In genomic region chr15:100718572-100718971, GRCm38 (mm10) we compare ENCODE assay signal across 14 mouse cellular contexts. TPM values are rescaled to one million over a fixed set of nuclear protein-coding genes. Genes with fewer than 3 reads are reported as not detected.
DNase-seq lines count a peak whose midpoint lies in the region; ATAC-seq and TF ChIP-seq lines count a peak whose summit lies in the region.
"Had no signal": no experiment of that assay in that cellular context is flagged by ENCODE, and none has a peak within 500 bp of the region (broad histone marks: within the 10 kb centered on the region; RNA-seq: fewer than 3 reads in every experiment).

No protein-coding gene starts in this region.

- no peak for TF ChIP-seq POLR2A in bone marrow macrophage, adult 2 months (IDR thresholded peaks at IDR 0.05; ENCODE audit: borderline replicate concordance, low read depth, low read length)

- H3K36me3 ChIP-seq in lung, embryonic 14.5 days (ENCODE audit: insufficient read depth): no peaks in the 10 kb centered on the region
- H3K36me3 ChIP-seq in C2C12 (ENCODE audit: control insufficient read depth, insufficient read depth): no peaks in the 10 kb centered on the region
- H3K36me3 ChIP-seq in neural tube, embryonic 15.5 days: no peaks in the 10 kb centered on the region

- no peaks in the 10 kb centered on the region for H3K9me3 ChIP-seq in lung, embryonic 14.5 days (ENCODE audit: low read depth, low read length)
- H3K9me3 ChIP-seq in neural tube, embryonic 15.5 days (replicated peaks): no peaks in the 10 kb centered on the region

- H3K27me3 ChIP-seq in lung, embryonic 14.5 days (ENCODE audit: insufficient read depth, low read length): no peaks in the 10 kb centered on the region
- no peaks in the 10 kb centered on the region for H3K27me3 ChIP-seq in C2C12 (ENCODE audit: control insufficient read depth, insufficient read depth, insufficient read length)
- H3K27me3 ChIP-seq in neural tube, embryonic 15.5 days (replicated peaks): no peaks in the 10 kb centered on the region
- H3K27me3 ChIP-seq: forebrain, embryonic 13.5 days had no signal

- no peak overlapping the region for H3K9ac ChIP-seq in lung, embryonic 14.5 days
- no peak overlapping the region for H3K9ac ChIP-seq in neural tube, embryonic 15.5 days (replicated peaks)
- H3K9ac ChIP-seq: forebrain, embryonic 13.5 days had no signal

- H3K79me3 ChIP-seq in C2C12 (ENCODE audit: low read depth): no peaks in the 10 kb centered on the region

- H3ac ChIP-seq in C2C12 (ENCODE audit: control insufficient read depth, insufficient read length, low read depth): no peak overlapping the region

- TF ChIP-seq CTCF in gastrocnemius, adult 2 months (IDR thresholded peaks at IDR 0.05): peak; percentile 37
- peak; percentile 34 for TF ChIP-seq CTCF in lung, embryonic 14.5 days (IDR thresholded peaks at IDR 0.05; ENCODE audit: low read depth)
- peak; percentile 27 for TF ChIP-seq CTCF in C2C12 (IDR thresholded peaks at IDR 0.05; ENCODE audit: control insufficient read depth, insufficient read depth, insufficient read length)
- TF ChIP-seq CTCF in bone marrow macrophage, adult 2 months (IDR thresholded peaks at IDR 0.05; ENCODE audit: low read depth, low read length): peak; percentile 51; the same call in 1 of the 2 replicates

- ATAC-seq in lung, embryonic 14.5 days (ENCODE audit: insufficient read depth): no peak
- no peak for ATAC-seq in neural tube, embryonic 15.5 days (ENCODE audit: low FRiP score)
- ATAC-seq: forebrain, embryonic 13.5 days had no signal

- H3K4me1 ChIP-seq in lung, embryonic 14.5 days (ENCODE audit: insufficient read depth): no peaks in the 10 kb centered on the region
- peaks cover 15% of the 10 kb centered on the region for H3K4me1 ChIP-seq in bone marrow macrophage, adult 2 months (ENCODE audit: control insufficient read depth, insufficient read depth, low read length)
- no peaks in the 10 kb centered on the region for H3K4me1 ChIP-seq in neural tube, embryonic 15.5 days

- H3K79me2 ChIP-seq in C2C12 (ENCODE audit: control insufficient read depth, insufficient read depth): no peaks in the 10 kb centered on the region

- 76% methylated on average over 11 of the region's 11 CpGs for WGBS in lung, embryonic 14.5 days
- 82% methylated on average over 11 of the region's 11 CpGs for WGBS in neural tube, embryonic 15.5 days

- no peak overlapping the region for H3K27ac ChIP-seq in gastrocnemius, adult 2 months
- H3K27ac ChIP-seq in lung, embryonic 14.5 days (ENCODE audit: low read depth): no peak overlapping the region
- H3K27ac ChIP-seq in bone marrow macrophage, adult 2 months (ENCODE audit: insufficient read depth, low read depth, low read length): no peak overlapping the region
- H3K27ac ChIP-seq in neural tube, embryonic 15.5 days (replicated peaks): no peak overlapping the region
- H3K27ac ChIP-seq: forebrain, embryonic 13.5 days had no signal

- DNase-seq in gastrocnemius, adult 2 months: no peak
- no peak for DNase-seq in gastrocnemius, postnatal 4 days (ENCODE audit: low spot score in 2 of 2)
- DNase-seq in lung, embryonic 14.5 days: no peak
- DNase-seq in lung, adult 18-20 months: no peak
- no peak for DNase-seq in layer of hippocampus, adult 9-10 months (ENCODE audit: low spot score)
- DNase-seq: cerebellum, postnatal 36 days; gastrocnemius, postnatal 36 days; left cerebral cortex, postnatal 4 days; midbrain, embryonic 14.5 days; right cerebral cortex, postnatal 14 days had no signal

- H3K4me3 ChIP-seq in gastrocnemius, adult 2 months: no peak overlapping the region
- no peak overlapping the region for H3K4me3 ChIP-seq in lung, embryonic 14.5 days (ENCODE audit: low read depth, low read length)
- H3K4me3 ChIP-seq in C2C12 (ENCODE audit: insufficient read depth, poor library complexity, severe bottlenecking): no peak overlapping the region
- no peak overlapping the region for H3K4me3 ChIP-seq in bone marrow macrophage, adult 2 months (ENCODE audit: insufficient read depth, low read length)
- no peak overlapping the region for H3K4me3 ChIP-seq in neural tube, embryonic 15.5 days (replicated peaks)
- H3K4me3 ChIP-seq: forebrain, embryonic 13.5 days had no signal

- H3K4me2 ChIP-seq in lung, embryonic 14.5 days: no peak overlapping the region
- no peak overlapping the region for H3K4me2 ChIP-seq in neural tube, embryonic 15.5 days
- H3K4me2 ChIP-seq: forebrain, embryonic 13.5 days had no signal

- intact Hi-C loops in gastrocnemius, adult 2 months (cut with DNase I): no loop called here

TF ChIP-seq in C2C12, 6 proteins besides CTCF, POLR2A, EP300 and RAD21:
- no peak for TF ChIP-seq MYOG (IDR thresholded peaks at IDR 0.05; ENCODE audit: control insufficient read depth, extremely low read depth, insufficient read length)
TF ChIP-seq in C2C12: peak in this region for 0.

RNA-seq across cellular contexts. Expression of gene Galnt6, which starts 10.6 kb away (rescaled TPM):
- under 1 TPM; 0.10 to 0.14 TPM for total RNA-seq in gastrocnemius, adult 2 months (2021)
- under 1 TPM; 0.80 to 0.96 TPM for total RNA-seq in gastrocnemius, postnatal 4 days (2021)
- polyA plus RNA-seq in lung, embryonic 14.5 days (2014; fragmentation: Nextera tagmentation; extraction: Ambion mirVana): 0.07 and 0.25 TPM in 2 replicates
- polyA plus RNA-seq in C2C12 (2012; fragmentation: generic; extraction: Trizol): 0.29 TPM
- 11.5 and 14.9 TPM in 2 replicates for polyA plus RNA-seq in bone marrow macrophage, adult 2 months (2012; ENCODE audit: insufficient read depth, insufficient read length, missing spikeins)
- 0.33 and 1.5 TPM in 2 replicates for polyA plus RNA-seq in neural tube, embryonic 15.5 days (2015; fragmentation: Nextera tagmentation; extraction: Ambion mirVana)

RNA-seq across cellular contexts. Expression of gene Cela1, which starts 30.9 kb away (rescaled TPM):
- total RNA-seq in gastrocnemius, adult 2 months (2021): not detected
- under 1 TPM; 0.70 to 0.74 TPM for total RNA-seq in gastrocnemius, postnatal 4 days (2021)
- 0.97 and 1.2 TPM in 2 replicates for polyA plus RNA-seq in lung, embryonic 14.5 days (2014; fragmentation: Nextera tagmentation; extraction: Ambion mirVana)
- 32.1 TPM for polyA plus RNA-seq in C2C12 (2012; fragmentation: generic; extraction: Trizol)
- polyA plus RNA-seq in bone marrow macrophage, adult 2 months (2012; ENCODE audit: insufficient read depth, insufficient read length, missing spikeins): 4.9 and 5.1 TPM in 2 replicates
- polyA plus RNA-seq in neural tube, embryonic 15.5 days (2015; fragmentation: Nextera tagmentation; extraction: Ambion mirVana): 3.1 and 5.8 TPM in 2 replicates
- total RNA-seq: gastrocnemius, postnatal 36 days had no signal

RNA-seq across cellular contexts. Expression of gene Slc4a8, which starts 43.0 kb away (rescaled TPM):
- total RNA-seq in gastrocnemius, adult 2 months (2021): 1 to 10 TPM; 1.5 to 1.9 TPM
- total RNA-seq in gastrocnemius, postnatal 4 days (2021): 1 to 10 TPM; 1.5 to 2.3 TPM
- polyA plus RNA-seq in lung, embryonic 14.5 days (2014; fragmentation: Nextera tagmentation; extraction: Ambion mirVana): 1.6 and 2.5 TPM in 2 replicates
- 11.9 TPM for polyA plus RNA-seq in C2C12 (2012; fragmentation: generic; extraction: Trizol)
- 0.85 TPM in 1 of 2 replicates, not detected in the other for polyA plus RNA-seq in bone marrow macrophage, adult 2 months (2012; ENCODE audit: insufficient read depth, insufficient read length, missing spikeins)
- 20.9 and 25.9 TPM in 2 replicates for polyA plus RNA-seq in neural tube, embryonic 15.5 days (2015; fragmentation: Nextera tagmentation; extraction: Ambion mirVana)

RNA-seq across cellular contexts. Expression of gene Bin2, which starts 49.2 kb away (rescaled TPM):
- under 1 TPM in 1 of 2 experiments, not detected in 1; 0.69 TPM for total RNA-seq in gastrocnemius, adult 2 months (2021)
- 1 to 10 TPM; 1.6 to 2.3 TPM for total RNA-seq in gastrocnemius, postnatal 4 days (2021)
- 4.8 TPM in 2 replicates for polyA plus RNA-seq in lung, embryonic 14.5 days (2014; fragmentation: Nextera tagmentation; extraction: Ambion mirVana)
- not detected for polyA plus RNA-seq in C2C12 (2012; fragmentation: generic; extraction: Trizol)
- polyA plus RNA-seq in bone marrow macrophage, adult 2 months (2012; ENCODE audit: insufficient read depth, insufficient read length, missing spikeins): 132 and 135 TPM in 2 replicates
- polyA plus RNA-seq in neural tube, embryonic 15.5 days (2015; fragmentation: Nextera tagmentation; extraction: Ambion mirVana): 2.6 and 11.0 TPM in 2 replicates
